Mouse (Mus musculus): ENCODE data around the gene Scnn1b. TPM values are rescaled to one million over a fixed set of nuclear protein-coding genes. Genes with fewer than 3 reads are reported as not detected.

The Scnn1b gene
- total and polyA plus RNA-seq, 3 experiments, result not detected

GRCm38 (mm10) chr7:121912250-121912649 is 47.4 kb downstream of the Scnn1b start:
- H3K9me3 ChIP-seq (replicated peaks; ENCODE audit: insufficient read depth, low read length), result no peaks in the 10 kb centered on the region
- no peaks in the 10 kb centered on the region for H3K79me2 ChIP-seq (ENCODE audit: control insufficient read depth, insufficient read depth, low read length, poor library complexity)
- no peak overlapping the region for H3K27ac ChIP-seq (ENCODE audit: control insufficient read depth, low read depth, low read length)
- no peaks in the 10 kb centered on the region for H3K4me1 ChIP-seq (ENCODE audit: control insufficient read depth in 1 of 2, insufficient read depth in 2 of 2, low read length in 2 of 2)
- DNase-seq (ENCODE audit: low read depth, low spot score), result no peak
- H3K9ac ChIP-seq (ENCODE audit: control insufficient read depth, low read depth, low read length, poor library complexity, severe bottlenecking), result no peak overlapping the region
- no peak for TF ChIP-seq RAD21 (IDR thresholded peaks at IDR 0.05; ENCODE audit: low read depth, low read length)
- TF ChIP-seq CTCF (IDR thresholded peaks at IDR 0.05 in 2 of 3, conservative IDR thresholded peaks at IDR 0.05 in 1 of 3; ENCODE audit: control insufficient read depth in 1 of 3, insufficient read depth in 1 of 3, low read depth in 2 of 3, low read length in 3 of 3, poor library complexity in 1 of 3, severe bottlenecking in 1 of 3), result no peak; a peak in 1 of 6 replicates
- no peak for TF ChIP-seq ZC3H11A (IDR thresholded peaks at IDR 0.05; ENCODE audit: low read depth, low read length)
- TF ChIP-seq ELF1 (IDR thresholded peaks at IDR 0.05; ENCODE audit: low read depth, low read length), result no peak
- TF ChIP-seq GABPA (IDR thresholded peaks at IDR 0.05; ENCODE audit: low read depth, low read length), result no peak
- no peak overlapping the region for H3K4me3 ChIP-seq (ENCODE audit: control insufficient read depth in 1 of 2, insufficient read depth in 1 of 2, low read depth in 2 of 2, low read length in 2 of 2)
- H3K36me3 ChIP-seq (ENCODE audit: control insufficient read depth in 1 of 2, insufficient read depth in 2 of 2, low read length in 2 of 2), result no peaks in the 10 kb centered on the region
- no peaks in the 10 kb centered on the region for H3K27me3 ChIP-seq (ENCODE audit: control insufficient read depth in 1 of 2, insufficient read depth in 2 of 2, low read length in 2 of 2)

- H3K27me3 ChIP-seq (ENCODE audit: control insufficient read depth in 1 of 2, insufficient read depth in 2 of 2, low read length in 2 of 2), result no peaks in the 10 kb centered on the region
- no peak overlapping the region for H3K9ac ChIP-seq (ENCODE audit: control insufficient read depth, low read depth, low read length, poor library complexity, severe bottlenecking)
- TF ChIP-seq NELFE (IDR thresholded peaks at IDR 0.05; ENCODE audit: low read depth, low read length) (no peak), ZMIZ1 (IDR thresholded peaks at IDR 0.05; ENCODE audit: low read depth, low read length) (no peak), SMC3 (IDR thresholded peaks at IDR 0.05; ENCODE audit: low read depth, low read length) (no peak), USF2 (IDR thresholded peaks at IDR 0.05; ENCODE audit: borderline replicate concordance in 1 of 2, insufficient read depth in 1 of 2, low read depth in 1 of 2, low read length in 2 of 2) (no peak), MXI1 (IDR thresholded peaks at IDR 0.05; ENCODE audit: low read depth, low read length) (no peak), POLR2AphosphoS5 (IDR thresholded peaks at IDR 0.05; ENCODE audit: borderline replicate concordance, low read depth, low read length) (no peak), TAL1 (IDR thresholded peaks at IDR 0.05; ENCODE audit: low read length) (no peak), MAX (IDR thresholded peaks at IDR 0.05; ENCODE audit: low read length) (no peak), ZNF384 (IDR thresholded peaks at IDR 0.05; ENCODE audit: low read depth, low read length) (no peak), ELF1 (IDR thresholded peaks at IDR 0.05; ENCODE audit: low read depth, low read length) (no peak), BHLHE40 (IDR thresholded peaks at IDR 0.05; ENCODE audit: borderline replicate concordance, low read depth, low read length) (no peak), POLR2A (IDR thresholded peaks at IDR 0.05; ENCODE audit: control insufficient read depth in 1 of 2, insufficient read depth in 1 of 2, low read depth in 1 of 2, low read length in 2 of 2, poor library complexity in 1 of 2) (no peak), TCF12 (IDR thresholded peaks at IDR 0.05; ENCODE audit: low read depth, low read length) (no peak), HCFC1 (IDR thresholded peaks at IDR 0.05; ENCODE audit: low read depth, low read length) (no peak), MEF2A (IDR thresholded peaks at IDR 0.05; ENCODE audit: extremely low read depth, insufficient replicate concordance, low read depth, low read length, poor library complexity, severe bottlenecking) (no peak), ZKSCAN1 (IDR thresholded peaks at IDR 0.05; ENCODE audit: low read depth, low read length) (no peak), RCOR1 (IDR thresholded peaks at IDR 0.05; ENCODE audit: low read depth, low read length) (no peak), NRF1 (IDR thresholded peaks at IDR 0.05; ENCODE audit: insufficient read depth, low read depth, low read length, poor library complexity, severe bottlenecking) (no peak)
- no peaks in the 10 kb centered on the region for H3K4me1 ChIP-seq (ENCODE audit: control insufficient read depth in 1 of 2, insufficient read depth in 2 of 2, low read length in 2 of 2)
- H3K9me3 ChIP-seq (replicated peaks; ENCODE audit: insufficient read depth, low read length), result no peaks in the 10 kb centered on the region
- no peak for DNase-seq (ENCODE audit: low read depth, low spot score)
- H3K27ac ChIP-seq (ENCODE audit: control insufficient read depth, low read depth, low read length), result no peak overlapping the region
- H3K79me2 ChIP-seq (ENCODE audit: control insufficient read depth, insufficient read depth, low read length, poor library complexity), result no peaks in the 10 kb centered on the region
- H3K36me3 ChIP-seq (ENCODE audit: control insufficient read depth in 1 of 2, insufficient read depth in 2 of 2, low read length in 2 of 2), result no peaks in the 10 kb centered on the region
- no peak overlapping the region for H3K4me3 ChIP-seq (ENCODE audit: control insufficient read depth in 1 of 2, insufficient read depth in 1 of 2, low read depth in 2 of 2, low read length in 2 of 2)
Observed at GRCm38 (mm10) chr7:121913944-121914343, 49.1 kb downstream of the Scnn1b start.
